Mouse (Mus musculus) macrophage (primary cell): Measurements from ENCODE around the gene Mgea5. TPM values are rescaled to one million over a fixed set of nuclear protein-coding genes. Genes with fewer than 3 reads are reported as not detected.
A peak's percentile ranks its signal among the peaks of the same experiment; 100 is the strongest.

Source experiments
- H3K27ac ChIP-seq: fragments of 350-480 bp; formaldehyde crosslinking; 2 replicates; pipeline ENCODE4 v1.9.0; 2021
- H3K36me3 ChIP-seq: fragments of 350-480 bp; formaldehyde crosslinking; 2 replicates; pipeline ENCODE4 v1.9.0; 2021; ENCODE audit errors: inconsistent target
- H3K4me3 ChIP-seq: fragments of 350-480 bp; formaldehyde crosslinking; 2 replicates; pipeline ENCODE4 v1.9.0; 2021; ENCODE audit errors: inconsistent target
- H3K79me2 ChIP-seq: fragments of 350-480 bp; formaldehyde crosslinking; 2 replicates; pipeline ENCODE4 v1.9.0; 2021; ENCODE audit errors: inconsistent target
- WGBS: methylation state at CpG from one replicate; pipeline ENCODE4 v1.1.7; 2026; ENCODE audit warnings: inconsistent platforms; ENCODE audit not compliant: missing documents; 5-methylcytosine and 5-hydroxymethylcytosine counted together
- polyA plus RNA-seq: library from polyadenylated mRNA; stranded (reverse); fragments of 250-400 nt; gene quantifications from 3 replicates; pipeline ENCODE4 v1.2.4, GENCODE M21; 2018; ENCODE audit warnings: inconsistent platforms

The Mgea5 gene
- polyA plus RNA-seq, 1 experiment from 2014 or later = 71.3 TPM

DNA sequence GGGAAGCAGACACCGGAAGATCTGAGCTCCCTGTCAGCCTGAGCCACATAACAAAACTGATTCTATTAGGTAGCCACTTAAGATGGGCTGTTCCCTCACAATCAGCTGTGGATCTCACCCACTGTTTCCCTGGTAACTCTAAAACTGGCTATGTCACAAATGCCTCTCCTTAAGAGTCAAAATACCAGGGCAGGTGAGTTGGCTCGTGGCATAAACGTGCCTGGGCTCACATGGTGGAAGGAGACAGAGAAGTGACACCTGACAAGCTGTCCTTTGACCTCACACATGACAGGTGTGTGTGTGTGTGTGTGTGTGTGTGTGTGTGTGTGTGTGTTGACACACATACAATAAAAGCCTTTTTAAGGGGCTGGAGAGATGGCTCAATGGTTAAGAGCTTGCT is 3.8 kb upstream of the Mgea5 start:
- Histone ChIP-seq H3K79me2 (peaks cover 5% of the 10 kb centered on the region), H3K27ac (no peak overlapping the region), H3K4me3 (no peak overlapping the region), H3K36me3 (no peaks in the 10 kb centered on the region)
- WGBS = 77% methylated on average over 3 of the region's 3 CpGs

DNA sequence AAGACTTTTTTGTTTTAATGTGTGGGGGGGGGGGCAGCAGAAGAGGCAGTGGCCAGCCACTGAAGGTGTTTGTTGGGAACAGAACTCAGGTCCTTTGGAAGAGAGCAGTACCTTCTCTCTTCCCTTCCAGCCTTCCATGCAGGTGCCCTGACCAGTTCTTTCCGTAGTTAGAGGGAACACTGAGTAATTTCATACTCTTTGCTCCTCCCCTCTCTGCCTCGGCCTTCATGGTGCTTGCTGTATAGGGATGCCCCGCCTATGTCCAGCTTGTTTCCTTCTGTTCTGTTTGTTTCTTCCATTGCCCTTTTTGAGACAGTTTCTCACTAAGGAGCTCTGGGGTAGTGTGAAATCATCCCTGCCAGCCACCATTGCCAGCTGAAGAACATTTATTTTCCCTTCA is 1.8 kb upstream of the Mgea5 start:
- peaks cover 24% of the 10 kb centered on the region for H3K79me2 ChIP-seq
- H3K4me3 ChIP-seq = no peak overlapping the region
- no peaks in the 10 kb centered on the region for H3K36me3 ChIP-seq
- no peak overlapping the region for H3K27ac ChIP-seq
- 80% methylated on average over 3 of the region's 3 CpGs for WGBS

DNA sequence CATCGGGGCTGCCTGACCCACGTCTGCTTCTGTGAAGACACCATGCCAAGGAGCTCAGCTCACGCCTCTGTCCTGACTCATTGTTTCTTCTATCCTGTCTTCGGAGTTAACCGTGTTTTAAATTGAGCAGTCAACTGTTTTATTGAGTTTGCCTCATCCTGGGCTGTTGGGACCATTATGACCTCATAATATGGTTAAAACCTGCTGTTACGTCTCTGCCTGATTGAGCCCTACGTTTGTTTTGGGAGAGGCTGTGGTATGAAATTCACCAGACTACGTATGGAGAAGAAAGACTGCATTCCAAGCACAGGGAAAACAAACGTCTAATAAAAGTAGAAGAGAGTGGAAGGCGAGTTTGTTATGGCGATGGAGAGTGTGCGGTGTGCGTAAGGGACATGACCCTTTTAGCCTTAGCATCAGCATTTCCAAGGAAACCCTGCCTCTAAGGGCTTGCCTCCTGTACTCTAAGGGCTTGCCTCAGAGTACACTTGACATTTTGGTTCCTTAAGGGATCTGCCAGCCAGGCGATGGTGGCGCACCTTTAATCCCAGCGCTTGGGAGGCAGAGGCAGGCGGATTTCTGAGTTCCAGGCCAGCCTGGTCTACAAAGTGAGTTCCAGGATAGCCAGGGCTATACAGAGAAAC is 418 bp upstream of the Mgea5 start:
- Histone ChIP-seq H3K27ac (peak overlapping the region; percentile 58), H3K4me3 (peak overlapping the region; percentile 81), H3K36me3 (peaks cover 7% of the 10 kb centered on the region; the same call in 1 of the 2 replicates), H3K79me2 (peaks cover 39% of the 10 kb centered on the region)
- WGBS = 33% methylated on average over 14 of the region's 17 CpGs

DNA sequence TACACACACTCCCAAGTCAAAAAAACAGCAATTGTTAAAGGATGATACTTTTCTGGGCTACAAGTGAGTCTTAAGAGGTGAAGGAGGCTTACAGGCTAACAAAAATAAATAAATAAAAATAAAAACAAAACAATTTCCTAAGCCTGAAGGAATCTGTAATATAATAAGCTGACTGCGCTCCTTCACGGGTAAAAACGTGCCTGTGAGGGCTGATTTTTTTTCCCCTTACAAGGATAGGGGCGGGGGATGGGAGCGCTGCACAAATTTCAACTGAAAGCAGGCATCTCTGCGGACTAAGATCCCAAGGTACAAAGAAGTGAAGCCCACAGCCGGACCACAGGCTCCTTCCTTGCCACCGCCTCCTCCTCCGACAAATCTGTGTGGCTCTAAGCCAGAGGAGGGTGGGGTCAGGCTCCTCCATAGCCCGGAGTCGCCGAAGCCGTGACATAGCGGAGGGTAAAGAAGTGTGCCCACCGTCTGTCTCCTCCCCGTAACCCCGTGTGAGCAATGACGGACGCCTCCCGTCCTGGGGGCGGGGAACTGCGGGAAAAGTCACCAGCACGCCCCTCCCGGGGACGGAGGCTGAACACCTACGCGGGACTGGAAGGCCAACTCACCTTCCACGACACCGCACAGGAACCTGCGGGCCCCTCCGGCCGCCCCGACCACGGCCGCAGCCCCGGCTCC is 1.2 kb downstream of the Mgea5 start:
- H3K27ac ChIP-seq = peak overlapping the region; percentile 55
- H3K4me3 ChIP-seq = peak overlapping the region; percentile 81
- H3K36me3 ChIP-seq = peaks cover 23% of the 10 kb centered on the region
- under 1% methylated on average over 36 of the region's 36 CpGs for WGBS
- peaks cover 55% of the 10 kb centered on the region for H3K79me2 ChIP-seq

DNA sequence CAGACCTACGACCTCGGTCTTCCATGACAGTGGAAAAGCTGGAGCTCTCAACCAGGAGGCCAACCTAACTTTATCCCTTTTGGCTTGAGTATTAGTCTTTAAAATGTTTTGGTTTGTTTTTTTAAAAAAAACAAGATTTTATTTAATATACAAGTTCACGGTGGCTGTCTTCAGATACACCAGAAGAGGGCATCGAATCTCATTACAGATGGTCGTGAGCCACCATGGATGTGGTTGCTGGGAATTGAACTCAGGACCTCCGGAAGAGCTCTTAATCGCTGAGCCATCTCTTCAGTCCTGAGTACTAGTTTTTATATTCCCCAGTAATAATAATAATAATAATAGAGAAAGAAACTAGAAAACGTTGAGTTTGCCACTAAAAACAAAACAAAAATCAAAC is 2.0 kb downstream of the Mgea5 start:
- 43% methylated on average over 8 of the region's 8 CpGs for WGBS
- peak overlapping the region; percentile 81 for H3K4me3 ChIP-seq
- peaks cover 31% of the 10 kb centered on the region for H3K36me3 ChIP-seq
- no peak overlapping the region for H3K27ac ChIP-seq
- H3K79me2 ChIP-seq = peaks cover 62% of the 10 kb centered on the region

- peaks cover 75% of the 10 kb centered on the region for H3K79me2 ChIP-seq
- H3K27ac ChIP-seq = 0 out of 2 replicates have a peak overlapping the region, but pooled peaks have one; percentile 8
- H3K4me3 ChIP-seq = no peak overlapping the region
- 51% methylated on average over 13 of the region's 13 CpGs for WGBS
- peaks cover 43% of the 10 kb centered on the region for H3K36me3 ChIP-seq
These were observed 3.2 kb downstream of the Mgea5 start for GRCm38 (mm10) chr19:45780350-45780915.

- peaks cover 100% of the 10 kb centered on the region for H3K79me2 ChIP-seq
- H3K36me3 ChIP-seq = peaks cover 88% of the 10 kb centered on the region
- 62% methylated on average over 2 of the region's 2 CpGs for WGBS
- no peak overlapping the region for H3K27ac ChIP-seq
- no peak overlapping the region for H3K4me3 ChIP-seq
These were observed 8.2 kb downstream of the Mgea5 start for GRCm38 (mm10) chr19:45775486-45775885.

DNA sequence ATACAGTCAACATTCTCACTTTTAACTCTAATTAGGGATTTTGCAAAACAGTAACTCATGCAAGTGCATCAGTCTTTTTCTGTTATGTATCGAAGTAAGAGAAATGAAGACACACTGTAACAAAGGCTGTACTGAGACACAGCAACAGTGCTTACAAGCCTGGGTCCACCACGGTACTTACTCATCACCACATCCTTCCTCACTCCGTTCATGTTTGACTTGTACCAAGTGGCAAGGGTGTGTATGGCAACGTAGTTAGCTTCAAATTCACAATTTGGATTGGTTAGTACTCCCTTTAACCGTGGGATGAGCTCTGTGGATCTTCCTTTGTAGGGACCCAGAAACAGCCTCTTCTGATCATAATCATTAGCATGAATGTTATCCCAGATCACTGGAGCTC is 12.1 kb downstream of the Mgea5 start:
- Histone ChIP-seq H3K36me3 (peaks cover 92% of the 10 kb centered on the region), H3K27ac (no peak overlapping the region), H3K79me2 (peaks cover 100% of the 10 kb centered on the region), H3K4me3 (no peak overlapping the region)
- 69% methylated on average over 4 of the region's 5 CpGs for WGBS

- H3K4me3 ChIP-seq = no peak overlapping the region
- WGBS = 97% methylated on average over 3 of the region's 3 CpGs
- no peak overlapping the region for H3K27ac ChIP-seq
- H3K36me3 ChIP-seq = peaks cover 90% of the 10 kb centered on the region
- peaks cover 32% of the 10 kb centered on the region; the same call in 1 of the 2 replicates for H3K79me2 ChIP-seq
These were observed 22.8 kb downstream of the Mgea5 start for GRCm38 (mm10) chr19:45760810-45761209.

DNA sequence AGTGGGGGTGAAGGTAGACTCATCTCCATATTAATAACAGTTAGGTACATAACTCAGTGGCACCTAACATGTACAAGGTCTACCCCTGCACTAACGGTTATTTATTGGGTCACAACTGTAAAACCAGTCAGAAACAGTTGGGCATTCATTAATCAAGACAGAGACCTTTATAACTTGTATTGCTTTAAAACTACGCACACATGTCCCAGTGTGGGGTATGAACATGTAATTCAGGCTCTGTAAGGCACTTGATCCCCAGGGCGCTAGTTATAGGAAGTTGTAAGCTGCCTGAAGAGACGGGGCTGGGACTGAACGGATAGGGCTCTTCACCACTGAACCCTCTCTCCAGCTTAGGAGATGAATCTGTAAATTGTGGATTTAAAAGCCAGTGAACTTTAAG is 25.0 kb downstream of the Mgea5 start:
- H3K79me2 ChIP-seq = peaks cover 18% of the 10 kb centered on the region; the same call in 1 of the 2 replicates
- peaks cover 92% of the 10 kb centered on the region for H3K36me3 ChIP-seq
- H3K27ac ChIP-seq = no peak overlapping the region
- no peak overlapping the region for H3K4me3 ChIP-seq
- 98% methylated on average over 5 of the region's 5 CpGs for WGBS

- H3K79me2 ChIP-seq = peaks cover 26% of the 10 kb centered on the region; the same call in 1 of the 2 replicates
- peaks cover 67% of the 10 kb centered on the region for H3K36me3 ChIP-seq
- H3K4me3 ChIP-seq = no peak overlapping the region
- 90% methylated on average over 3 of the region's 3 CpGs for WGBS
- H3K27ac ChIP-seq = no peak overlapping the region
These were observed 30.1 kb downstream of the Mgea5 start for GRCm38 (mm10) chr19:45753551-45753950.

- Histone ChIP-seq H3K36me3 (peaks cover 52% of the 10 kb centered on the region), H3K79me2 (peaks cover 26% of the 10 kb centered on the region; the same call in 1 of the 2 replicates), H3K4me3 (no peak overlapping the region), H3K27ac (no peak overlapping the region)
- 63% methylated on average over 7 of the region's 7 CpGs for WGBS
These were observed 31.8 kb downstream of the Mgea5 start for GRCm38 (mm10) chr19:45751881-45752280.

- under 1% methylated on average over 50 of the region's 60 CpGs for WGBS
- H3K36me3 ChIP-seq = peaks cover 31% of the 10 kb centered on the region
These were observed 34.2 kb downstream of the Mgea5 start, which contains the start of gene Npm3 for GRCm38 (mm10) chr19:45749243-45750043. Gene Npm3 (minus strand): TSS chr19:45749591.

GRCm38 (mm10) chr19:45748691-45749242 is 34.9 kb downstream of the Mgea5 start:
- H3K79me2 ChIP-seq = peaks cover 20% of the 10 kb centered on the region; the same call in 1 of the 2 replicates
- H3K36me3 ChIP-seq = peaks cover 24% of the 10 kb centered on the region
- H3K27ac ChIP-seq = no peak overlapping the region
- WGBS = 2% methylated on average over 33 of the region's 33 CpGs
- peak overlapping the region; percentile 59 for H3K4me3 ChIP-seq

More at GRCm38 (mm10) chr19:45749243-45750043, 34.2 kb downstream of the Mgea5 start, which contains the start of gene Npm3:
- Histone ChIP-seq H3K27ac (no peak within 1 kb of the TSS), H3K79me2 (peaks cover 26% of the 10 kb centered on the region; the same call in 1 of the 2 replicates), H3K4me3 (peak within 1 kb of the TSS; percentile 59)
